Mouse (Mus musculus) forebrain, embryonic 13.5 days (tissue): Measurements from ENCODE around the gene Serpina1b. TPM values are rescaled to one million over a fixed set of nuclear protein-coding genes. Genes with fewer than 3 reads are reported as not detected.
"Not testable (repeated sequence)": the region's sequence is repeated elsewhere in the genome, so short reads cannot be mapped to it uniquely, and the experiment has no call there.

Experiments
- ATAC-seq: fragments of 200-750 bp; cut with Nextera tagmentation; 2 replicates; pipeline ENCODE4 v1.8.0; 2017
- H3K27ac ChIP-seq: fragments of 300-500 bp; sonication (generic); 2 replicates; pipeline ENCODE4 v1.5.1; 2015; ENCODE audit warnings: inconsistent platforms, mild to moderate bottlenecking, moderate library complexity
- H3K27me3 ChIP-seq: fragments of 300-500 bp; sonication (generic); 2 replicates; pipeline ENCODE4 v1.6.1; 2015; ENCODE audit warnings: mild to moderate bottlenecking, inconsistent platforms
- H3K36me3 ChIP-seq: fragments of 300-500 bp; sonication (generic); 2 replicates; pipeline ENCODE4 v1.6.1; 2015; ENCODE audit warnings: mild to moderate bottlenecking, inconsistent platforms; ENCODE audit not compliant: poor library complexity, severe bottlenecking
- H3K4me1 ChIP-seq: fragments of 300-500 bp; sonication (generic); 2 replicates; pipeline ENCODE4 v1.6.1; 2015; ENCODE audit warnings: inconsistent platforms
- H3K4me2 ChIP-seq: fragments of 300-500 bp; sonication (generic); 2 replicates; pipeline ENCODE4 v1.6.1; 2015; ENCODE audit warnings: inconsistent platforms, mild to moderate bottlenecking, moderate library complexity
- H3K4me3 ChIP-seq: fragments of 300-500 bp; sonication (generic); 2 replicates; pipeline ENCODE4 v1.5.1; 2015; ENCODE audit warnings: mild to moderate bottlenecking, inconsistent platforms
- H3K9ac ChIP-seq: fragments of 300-500 bp; sonication (generic); 2 replicates; pipeline ENCODE4 v1.6.1; 2015; ENCODE audit warnings: mild to moderate bottlenecking, inconsistent platforms
- H3K9me3 ChIP-seq: fragments of 300-500 bp; sonication (generic); replicated peaks from 2 replicates; pipeline ENCODE4 v1.6.1; 2016; ENCODE audit warnings: inconsistent platforms
- WGBS: fragments of 180-500 bp; shearing (Covaris S2); methylation state at CpG from one replicate; pipeline ENCODE4 v1.1.7; 2015; 5-methylcytosine and 5-hydroxymethylcytosine counted together
- polyA plus RNA-seq: library from polyadenylated mRNA; unstranded; fragments of >200 nt; fragmentation: Nextera tagmentation; extraction: Ambion mirVana; gene quantifications from 2 replicates; pipeline ENCODE4 v1.2.1, GENCODE M21; 2015

Serpina1b gene
- polyA plus RNA-seq, 1 experiment from 2014 or later: 0.27 TPM

DNA sequence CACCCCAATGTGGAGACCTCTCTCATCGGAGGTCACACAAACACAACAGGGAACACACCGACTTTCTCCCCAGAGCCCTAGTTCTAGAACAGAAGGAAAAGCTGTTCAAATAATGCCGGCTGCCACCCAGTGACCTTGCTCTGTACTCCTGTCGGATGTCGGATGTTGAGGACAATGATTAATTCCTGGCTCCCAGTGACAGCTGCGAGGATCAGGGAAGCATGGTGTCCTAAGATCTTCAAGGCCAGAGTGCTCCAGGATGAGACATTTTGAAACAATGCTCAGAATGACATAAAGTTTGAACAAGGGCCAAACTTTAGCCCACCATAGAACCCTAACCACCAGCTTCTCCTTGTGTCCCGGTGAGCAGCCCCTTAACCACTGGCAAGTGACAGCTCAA is 143.2 kb downstream of the Serpina1b start:
- no peak for ATAC-seq
- H3K9ac ChIP-seq: no peak overlapping the region
- H3K36me3 ChIP-seq: no peaks in the 10 kb centered on the region
- no peak overlapping the region for H3K4me3 ChIP-seq
- H3K9me3 ChIP-seq: no peaks in the 10 kb centered on the region
- H3K27me3 ChIP-seq: no peaks in the 10 kb centered on the region
- H3K4me1 ChIP-seq: no peaks in the 10 kb centered on the region
- 84% methylated on average over 7 of the region's 7 CpGs for WGBS
- H3K4me2 ChIP-seq: no peak overlapping the region
- no peak overlapping the region for H3K27ac ChIP-seq

DNA sequence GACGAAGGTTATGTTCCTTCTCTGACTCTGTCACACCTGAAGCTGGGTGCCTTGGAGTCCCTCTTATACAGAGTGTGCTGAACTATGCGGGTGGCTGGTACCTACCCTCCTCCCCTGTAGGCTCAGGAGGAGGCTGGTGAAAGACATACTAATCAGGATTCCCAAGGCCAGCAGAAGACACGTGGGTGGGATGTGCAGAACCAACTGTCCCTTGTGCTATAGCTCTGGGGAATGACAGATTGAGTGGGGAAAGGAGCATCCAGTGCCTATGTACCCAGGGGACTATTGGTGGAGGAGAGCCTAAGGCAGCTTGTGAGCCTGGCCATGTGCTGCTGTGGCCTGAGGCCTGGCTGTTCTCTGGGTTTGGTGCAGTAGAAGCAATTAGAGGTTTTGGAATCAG is 144.1 kb downstream of the Serpina1b start:
- 75% methylated on average over 3 of the region's 3 CpGs for WGBS
- Histone ChIP-seq H3K27ac (no peak overlapping the region), H3K36me3 (no peaks in the 10 kb centered on the region), H3K9ac (no peak overlapping the region), H3K4me2 (no peak overlapping the region), H3K4me1 (no peaks in the 10 kb centered on the region), H3K9me3 (no peaks in the 10 kb centered on the region), H3K27me3 (no peaks in the 10 kb centered on the region), H3K4me3 (no peak overlapping the region)
- ATAC-seq: no peak

DNA sequence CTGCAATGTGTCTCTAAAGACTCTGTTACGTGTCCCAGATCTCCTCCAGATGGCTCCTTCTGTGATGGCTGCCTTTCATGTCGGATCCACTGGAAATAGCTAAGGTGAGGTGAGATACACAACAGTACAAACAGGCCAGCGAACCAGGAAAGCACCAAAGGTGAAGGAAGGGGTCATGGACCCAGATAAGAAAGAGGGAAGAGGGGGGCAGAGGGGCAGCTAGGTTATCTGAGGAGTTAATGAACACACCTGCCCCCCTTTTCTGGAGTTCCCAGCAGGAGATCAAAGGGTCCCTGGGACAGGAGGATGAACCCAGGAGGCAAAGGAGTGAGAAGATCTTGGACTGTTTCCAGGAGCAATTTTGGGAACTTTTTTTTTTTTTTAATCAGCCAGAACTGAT is 144.8 kb downstream of the Serpina1b start:
- no peak overlapping the region for H3K4me2 ChIP-seq
- no peaks in the 10 kb centered on the region for H3K9me3 ChIP-seq
- no peak overlapping the region for H3K27ac ChIP-seq
- H3K4me3 ChIP-seq: no peak overlapping the region
- ATAC-seq: no peak
- no peaks in the 10 kb centered on the region for H3K4me1 ChIP-seq
- H3K36me3 ChIP-seq: no peaks in the 10 kb centered on the region
- WGBS: 80% methylated on average over 3 of the region's 3 CpGs
- H3K27me3 ChIP-seq: no peaks in the 10 kb centered on the region
- no peak overlapping the region for H3K9ac ChIP-seq

DNA sequence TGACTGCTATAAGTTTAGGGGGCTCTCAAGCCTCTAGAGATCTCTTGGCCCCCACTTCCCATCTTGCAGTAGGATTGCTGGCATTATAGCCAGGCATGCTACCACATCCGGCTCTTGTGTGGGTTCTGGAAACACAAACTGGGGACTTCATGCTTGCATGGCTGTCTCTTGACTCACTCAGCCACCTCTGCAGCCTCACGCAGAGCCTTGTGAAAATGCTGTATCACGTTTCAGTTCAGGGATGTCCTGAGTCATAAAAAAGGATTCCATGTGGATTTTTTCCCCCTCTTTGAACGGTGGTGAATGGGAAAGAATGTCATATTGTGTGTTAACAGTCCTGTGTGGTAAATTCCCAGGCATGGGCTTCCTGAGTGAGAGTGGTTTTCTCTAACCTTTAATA is 146.4 kb downstream of the Serpina1b start:
- no peak overlapping the region for H3K4me2 ChIP-seq
- 83% methylated on average over 4 of the region's 4 CpGs for WGBS
- no peak overlapping the region for H3K9ac ChIP-seq
- H3K4me1 ChIP-seq: no peaks in the 10 kb centered on the region
- H3K36me3 ChIP-seq: no peaks in the 10 kb centered on the region
- H3K27ac ChIP-seq: no peak overlapping the region
- H3K4me3 ChIP-seq: no peak overlapping the region
- ATAC-seq: no peak
- H3K9me3 ChIP-seq: no peaks in the 10 kb centered on the region
- no peaks in the 10 kb centered on the region for H3K27me3 ChIP-seq

DNA sequence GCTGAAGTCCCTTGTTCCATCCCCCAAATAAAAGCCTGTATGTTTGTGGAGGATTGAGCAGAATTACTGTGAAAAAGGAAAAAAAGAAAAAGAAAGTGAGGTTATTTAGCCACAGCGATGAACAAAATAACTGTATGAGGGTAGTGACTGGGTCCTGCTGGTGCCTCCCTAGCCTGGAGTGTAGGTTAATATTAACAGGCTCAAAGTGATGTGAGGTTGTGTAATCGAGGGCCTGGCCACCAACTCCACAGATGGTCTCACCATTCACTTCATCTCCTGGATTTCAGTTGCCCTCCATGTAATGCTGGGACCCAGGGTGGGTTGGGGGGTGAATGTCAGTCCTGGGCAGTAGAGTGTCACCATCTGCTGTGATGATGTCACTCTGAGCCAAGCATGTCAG is 148.4 kb downstream of the Serpina1b start:
- Histone ChIP-seq H3K4me1 (no peaks in the 10 kb centered on the region), H3K4me3 (no peak overlapping the region), H3K9ac (no peak overlapping the region), H3K9me3 (no peaks in the 10 kb centered on the region), H3K27me3 (no peaks in the 10 kb centered on the region), H3K36me3 (no peaks in the 10 kb centered on the region), H3K27ac (no peak overlapping the region), H3K4me2 (no peak overlapping the region)
- ATAC-seq: no peak
- 81% methylated on average over 2 of the region's 2 CpGs for WGBS

DNA sequence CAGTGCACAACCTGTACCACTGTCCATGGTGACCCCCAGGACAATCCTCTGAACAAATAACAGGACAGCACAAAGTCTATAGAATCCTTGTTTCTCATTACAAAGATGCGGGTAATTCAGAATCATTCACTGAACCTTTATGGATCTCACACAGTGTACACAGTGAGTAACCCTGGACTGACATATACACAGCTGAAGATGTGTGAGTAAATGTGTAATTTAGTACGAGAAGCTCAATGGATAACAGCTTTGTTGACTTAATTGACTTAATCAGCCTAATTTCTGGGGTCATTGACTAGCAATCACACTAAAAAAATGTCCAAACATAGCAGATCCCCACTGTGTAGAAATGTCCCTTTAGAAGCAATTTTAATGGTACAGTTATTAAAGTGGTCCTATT is 149.0 kb downstream of the Serpina1b start:
- 83% methylated on average over 2 of the region's 2 CpGs for WGBS
- Histone ChIP-seq H3K36me3 (no peaks in the 10 kb centered on the region), H3K27me3 (no peaks in the 10 kb centered on the region), H3K9me3 (no peaks in the 10 kb centered on the region), H3K4me3 (no peak overlapping the region), H3K27ac (no peak overlapping the region), H3K4me1 (no peaks in the 10 kb centered on the region), H3K4me2 (no peak overlapping the region), H3K9ac (no peak overlapping the region)
- no peak for ATAC-seq

DNA sequence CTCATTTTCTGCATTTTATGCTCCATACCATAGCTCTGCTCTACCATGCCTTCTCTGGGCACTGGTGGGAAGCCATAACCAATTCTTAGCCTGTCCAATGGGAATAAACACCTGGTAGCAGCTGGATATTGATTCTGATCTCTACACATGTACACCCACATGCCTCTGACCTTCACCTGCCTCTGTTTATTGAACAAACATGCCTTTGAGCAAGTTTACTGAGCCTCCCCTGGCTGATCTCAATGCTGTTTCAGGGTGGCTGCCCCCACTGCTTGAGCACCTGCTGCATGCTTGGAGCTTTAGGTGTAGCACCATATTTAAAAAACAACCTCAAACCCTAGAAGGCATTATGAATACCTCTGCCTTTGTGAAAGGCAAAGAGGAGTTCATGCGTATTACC is 150.3 kb downstream of the Serpina1b start:
- 94% methylated on average over 1 of the region's 1 CpGs for WGBS
- not testable (repeated sequence) for H3K4me3 ChIP-seq, ATAC-seq

More for the DNA sequence above, 150.3 kb downstream of the Serpina1b start:
- not testable (repeated sequence) for H3K27me3 ChIP-seq, H3K4me1 ChIP-seq, H3K27ac ChIP-seq, H3K9me3 ChIP-seq, H3K9ac ChIP-seq, H3K36me3 ChIP-seq, H3K4me2 ChIP-seq

Other genes with a start within 250 kb of the Serpina1b start
- not detected in 2 replicates for gene Serpina10, start 198.9 kb downstream of the Serpina1b start, polyA plus RNA-seq
- 0.92 TPM in 1 of 2 replicates, not detected in the other for gene Serpina6, start 173.2 kb downstream of the Serpina1b start, polyA plus RNA-seq
- gene Serpina16, start 154.2 kb downstream of the Serpina1b start, polyA plus RNA-seq: not detected in 2 replicates
- not detected in 2 replicates for gene Serpina1f, start 134.8 kb downstream of the Serpina1b start, polyA plus RNA-seq
- 0.18 TPM in 1 of 2 replicates, not detected in the other for gene Serpina1d, start 56.8 kb downstream of the Serpina1b start, polyA plus RNA-seq
- 1.8 TPM in 1 of 2 replicates, not detected in the other for gene Serpina1a, start 33.2 kb upstream of the Serpina1b start, polyA plus RNA-seq
- 1.3 TPM in 1 of 2 replicates, not detected in the other for gene Serpina1c, start 74.5 kb upstream of the Serpina1b start, polyA plus RNA-seq
- 1.00 TPM in 1 of 2 replicates, not detected in the other for gene Serpina1e, start 128.6 kb upstream of the Serpina1b start, polyA plus RNA-seq
- not detected in 2 replicates for gene Serpina11, start 159.6 kb upstream of the Serpina1b start, polyA plus RNA-seq
- not detected in 2 replicates for gene Serpina9, start 183.4 kb upstream of the Serpina1b start, polyA plus RNA-seq
- not detected in 2 replicates for gene Serpina12, start 214.1 kb upstream of the Serpina1b start, polyA plus RNA-seq